17 mouse cellular contexts compared by ENCODE assay signal in genomic region chr7:124573666-124574065, GRCm38 (mm10).
DNase-seq lines count a peak whose midpoint lies in the region.
"Had no signal": no experiment of that assay in that cellular context is flagged by ENCODE, and none has a peak within 500 bp of the region (broad histone marks: within the 10 kb centered on the region; RNA-seq: fewer than 3 reads in every experiment).

No protein-coding gene starts in this region.

- peak; percentile 13 to 64 for DNase-seq in adrenal gland, adult (ENCODE audit: inconsistent age in 2 of 2, low spot score in 1 of 2)
- DNase-seq in adrenal gland, postnatal 25 days: no peak
- peak; percentile 1 to 17 for DNase-seq in adrenal gland, postnatal 36 days
- DNase-seq in adrenal gland, postnatal 4 days (ENCODE audit: low spot score in 2 of 2): no peak
- DNase-seq in ovary, postnatal 14 days (ENCODE audit: low spot score): peak; percentile 11
- peak; percentile 46 for DNase-seq in testis, postnatal 14 days (ENCODE audit: low spot score)
- no peak for DNase-seq in lung, postnatal 10 days
- DNase-seq: cerebellum, adult 11 months; cerebellum, adult 2 months; cerebellum, adult 9-11 months; cerebellum, postnatal 25 days; forebrain, postnatal 0 days; gastrocnemius, adult 2 months; gastrocnemius, postnatal 14 days; heart, adult 18-20 months; heart, postnatal 10 days; heart, postnatal 4 days had no signal

Comparison
In these comparisons a context has a peak if more than half of its experiments do, and no peak if none do; other contexts are left out.
1. DNase-seq: peak in adrenal gland, adult (2 of 2), adrenal gland, postnatal 36 days (2 of 2), ovary, postnatal 14 days (single experiment) and testis, postnatal 14 days (single experiment); none in adrenal gland, postnatal 25 days (single experiment), adrenal gland, postnatal 4 days (0 of 2) and lung, postnatal 10 days (single experiment).